In the genomic region with DNA sequence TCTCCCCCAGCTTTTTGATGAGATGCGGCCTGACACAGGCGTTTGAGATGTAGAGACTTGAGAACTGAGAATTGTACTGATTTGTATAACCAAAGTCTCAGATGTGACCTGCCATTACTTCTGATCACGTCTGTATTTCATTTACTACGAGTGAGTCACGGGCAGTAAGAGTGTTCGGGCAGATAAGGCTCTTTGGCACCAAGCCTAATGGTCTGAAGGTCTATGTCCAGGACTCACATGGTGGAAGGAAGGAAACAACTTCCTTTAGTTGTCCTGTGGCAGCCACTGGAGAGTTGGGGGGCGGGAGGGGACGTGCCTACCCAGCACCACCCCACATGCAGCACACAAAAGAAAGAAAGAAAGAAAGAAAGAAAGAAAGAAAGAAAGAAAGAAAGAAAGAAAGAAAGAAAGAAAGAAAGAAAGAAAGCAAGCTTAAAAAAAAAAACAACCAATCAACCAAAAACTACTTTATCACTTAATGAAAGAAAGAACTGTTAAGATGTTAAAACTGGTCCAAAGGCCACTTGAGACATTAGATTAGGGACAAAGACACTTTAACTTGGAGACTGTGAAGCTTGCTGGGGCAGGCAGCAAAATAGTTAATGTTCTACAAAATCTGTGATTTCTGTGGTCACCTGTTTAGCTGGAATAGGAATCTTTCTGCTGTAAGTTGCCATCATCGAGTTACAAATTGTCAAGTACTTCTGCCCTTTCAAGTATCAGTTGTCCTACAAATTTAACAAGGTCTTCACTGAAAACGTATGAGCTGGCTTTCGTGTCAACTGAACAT, we compare ENCODE assay signal across 9 mouse cellular contexts. TPM values are rescaled to one million over a fixed set of nuclear protein-coding genes. Genes with fewer than 3 reads are reported as not detected.
DNase-seq lines count a peak whose midpoint lies in the region.
"Had no signal": no experiment of that assay in that cellular context is flagged by ENCODE, and none has a peak within 500 bp of the region (broad histone marks: within the 10 kb centered on the region; RNA-seq: fewer than 3 reads in every experiment).

No protein-coding gene starts in this region.

- intact Hi-C loops in heart, postnatal 10 days (cut with DNase I): no loop called here

- peak; percentile 98 for DNase-seq in 416B (ENCODE audit: low read depth)
- DNase-seq in adipocyte (ENCODE audit: low spot score): peak; percentile 56
- DNase-seq in heart, postnatal 10 days: peak; percentile 64
- DNase-seq in kidney, postnatal 25 days: peak; percentile 77 to 81
- DNase-seq in layer of hippocampus, adult 18-20 months (ENCODE audit: low spot score in 2 of 2): no peak
- no peak for DNase-seq in cerebellum, postnatal 10 days
- DNase-seq in spleen, postnatal 14 days (ENCODE audit: low spot score in 2 of 2): no peak
- DNase-seq in spleen, adult 12 weeks (ENCODE audit: low spot score): no peak
- DNase-seq: thymus, adult 2 months had no signal

RNA-seq across cellular contexts. Expression of a gene that starts 24.1 kb away (rescaled TPM):
- total RNA-seq in heart, postnatal 10 days (2021): 1,000 to 10,000 TPM; 1,111 to 1,159 TPM
- 1,000 to 10,000 TPM; 2,409 to 2,534 TPM for total RNA-seq in layer of hippocampus, adult 18-20 months (2021)

Comparison
In these comparisons a context has a peak if more than half of its experiments do, and no peak if none do; other contexts are left out.
1. DNase-seq: peak in 416B (single experiment), adipocyte (single experiment), heart, postnatal 10 days (2 of 2) and kidney, postnatal 25 days (2 of 2); none in layer of hippocampus, adult 18-20 months (0 of 2), cerebellum, postnatal 10 days (0 of 2), spleen, postnatal 14 days (0 of 2) and spleen, adult 12 weeks (single experiment).